Comparison of ENCODE assay signal across 8 mouse cellular contexts in genomic region chr15:97247791-97248161, GRCm38 (mm10). TPM values are rescaled to one million over a fixed set of nuclear protein-coding genes. Genes with fewer than 3 reads are reported as not detected.
DNase-seq lines count a peak whose midpoint lies in the region; ATAC-seq and TF ChIP-seq lines count a peak whose summit lies in the region.

No protein-coding gene starts in this region.

- WGBS in forebrain, embryonic 14.5 days, result under 1% methylated on average over 14 of the region's 14 CpGs
- 1% methylated on average over 14 of the region's 14 CpGs for WGBS in kidney, embryonic 14.5 days
- WGBS in stomach, postnatal 0 days, result 2% methylated on average over 14 of the region's 14 CpGs

- peaks cover 14% of the 10 kb centered on the region; the same call in 1 of the 2 replicates for H3K27me3 ChIP-seq in forebrain, embryonic 14.5 days (replicated peaks; ENCODE audit: control insufficient read depth, insufficient read depth, low read length)
- H3K27me3 ChIP-seq in kidney, embryonic 14.5 days (ENCODE audit: control insufficient read depth, insufficient read depth, low read length), result no peaks in the 10 kb centered on the region
- H3K27me3 ChIP-seq in stomach, postnatal 0 days (ENCODE audit: control insufficient read depth, insufficient read depth, low read length), result no peaks in the 10 kb centered on the region; the same call in 1 of the 2 replicates

- TF ChIP-seq EP300 in stomach, postnatal 0 days (optimal IDR thresholded peaks at IDR 0.05), result no peak

- H3K4me1 ChIP-seq in forebrain, embryonic 14.5 days (ENCODE audit: control insufficient read depth, insufficient read depth, low read length), result peaks cover 3% of the 10 kb centered on the region; the same call in 1 of the 2 replicates
- no peaks in the 10 kb centered on the region for H3K4me1 ChIP-seq in kidney, embryonic 14.5 days (ENCODE audit: control insufficient read depth, insufficient read depth, low read length)
- H3K4me1 ChIP-seq in stomach, postnatal 0 days (replicated peaks; ENCODE audit: control insufficient read depth, insufficient read depth), result no peaks in the 10 kb centered on the region

- peak overlapping the region; percentile 86 for H3K4me2 ChIP-seq in forebrain, embryonic 14.5 days (ENCODE audit: low read length)
- H3K4me2 ChIP-seq in kidney, embryonic 14.5 days (replicated peaks; ENCODE audit: low read depth, low read length), result peak overlapping the region; percentile 90
- peak overlapping the region; percentile 94 for H3K4me2 ChIP-seq in stomach, postnatal 0 days (replicated peaks; ENCODE audit: low read depth)

- DNase-seq in heart, adult 8-10 months (ENCODE audit: low spot score), result peak; percentile 43
- DNase-seq in heart, adult 11 months, result no peak
- peak; percentile 56 for DNase-seq in Muller cell, postnatal 12 days (ENCODE audit: inconsistent ontology term)
- peak; percentile 49 for DNase-seq in forebrain, embryonic 14.5 days (ENCODE audit: low spot score)
- DNase-seq in lung, postnatal 25 days (ENCODE audit: low spot score), result peak; percentile 38
- peak; percentile 42 for DNase-seq in stomach, postnatal 0 days (ENCODE audit: low spot score)
- no peak for DNase-seq in layer of hippocampus, adult 9-11 months

- TF ChIP-seq CTCF in stomach, postnatal 0 days (IDR thresholded peaks at IDR 0.05; ENCODE audit: low read depth), result peak; percentile 30

- peak overlapping the region; percentile 77 for H3K4me3 ChIP-seq in forebrain, embryonic 14.5 days (ENCODE audit: low read depth, low read length)
- peak overlapping the region; percentile 80 for H3K4me3 ChIP-seq in kidney, embryonic 14.5 days (ENCODE audit: low read length)
- H3K4me3 ChIP-seq in stomach, postnatal 0 days (ENCODE audit: low read depth, low read length), result peak overlapping the region; percentile 81

- H3K9me3 ChIP-seq in forebrain, embryonic 14.5 days (replicated peaks; ENCODE audit: control insufficient read depth, low read length), result no peaks in the 10 kb centered on the region
- peaks cover 3% of the 10 kb centered on the region; the same call in 1 of the 2 replicates for H3K9me3 ChIP-seq in kidney, embryonic 14.5 days (ENCODE audit: control insufficient read depth, low read length)
- H3K9me3 ChIP-seq in stomach, postnatal 0 days (ENCODE audit: control insufficient read depth, low read length), result no peaks in the 10 kb centered on the region

- H3K9ac ChIP-seq in forebrain, embryonic 14.5 days (ENCODE audit: low read length), result peak overlapping the region; percentile 84
- H3K9ac ChIP-seq in kidney, embryonic 14.5 days (ENCODE audit: low read depth, low read length), result peak overlapping the region; percentile 93
- H3K9ac ChIP-seq in stomach, postnatal 0 days (ENCODE audit: low read length), result peak overlapping the region; percentile 91

- ATAC-seq in forebrain, embryonic 14.5 days, result peak; percentile 53
- peak; percentile 40 for ATAC-seq in kidney, embryonic 14.5 days (ENCODE audit: low FRiP score, low TSS enrichment)
- no peak for ATAC-seq in stomach, postnatal 0 days (ENCODE audit: low FRiP score, low TSS enrichment)

- no peaks in the 10 kb centered on the region for H3K36me3 ChIP-seq in forebrain, embryonic 14.5 days (ENCODE audit: control insufficient read depth, insufficient read depth, low read length)
- no peaks in the 10 kb centered on the region for H3K36me3 ChIP-seq in kidney, embryonic 14.5 days (ENCODE audit: control insufficient read depth, insufficient read depth, low read length)
- no peaks in the 10 kb centered on the region for H3K36me3 ChIP-seq in stomach, postnatal 0 days (ENCODE audit: control insufficient read depth, insufficient read depth, low read length)

- H3K27ac ChIP-seq in forebrain, embryonic 14.5 days (ENCODE audit: low read depth, low read length), result peak overlapping the region; percentile 77
- H3K27ac ChIP-seq in kidney, embryonic 14.5 days (ENCODE audit: low read depth, low read length), result peak overlapping the region; percentile 89
- peak overlapping the region; percentile 90 for H3K27ac ChIP-seq in stomach, postnatal 0 days (replicated peaks)

RNA-seq across cellular contexts. Expression of gene Amigo2, which starts 0.7 kb away (rescaled TPM):
- total RNA-seq in heart, adult 8-10 months (2022), result 1 to 10 TPM; 4.8 to 6.1 (median 5.7) TPM
- polyA plus RNA-seq in forebrain, embryonic 14.5 days (2014; fragmentation: Nextera tagmentation; extraction: Ambion mirVana), result 5.9 and 6.5 TPM in 2 replicates
- 11.9 and 16.9 TPM in 2 replicates for polyA plus RNA-seq in kidney, embryonic 14.5 days (2014; fragmentation: Nextera tagmentation; extraction: Ambion mirVana)
- polyA plus RNA-seq in stomach, postnatal 0 days (2015; fragmentation: Nextera tagmentation; extraction: Ambion mirVana), result 2.6 and 2.9 TPM in 2 replicates

RNA-seq across cellular contexts. Expression of gene Pced1b, which starts 0.9 kb away (rescaled TPM):
- 1 to 10 TPM; 2.5 to 4.8 (median 3.8) TPM for total RNA-seq in heart, adult 8-10 months (2022)
- 2.8 and 4.6 TPM in 2 replicates for polyA plus RNA-seq in forebrain, embryonic 14.5 days (2014; fragmentation: Nextera tagmentation; extraction: Ambion mirVana)
- polyA plus RNA-seq in kidney, embryonic 14.5 days (2014; fragmentation: Nextera tagmentation; extraction: Ambion mirVana), result 5.4 and 8.7 TPM in 2 replicates
- polyA plus RNA-seq in stomach, postnatal 0 days (2015; fragmentation: Nextera tagmentation; extraction: Ambion mirVana), result 1.6 and 1.8 TPM in 2 replicates

Comparison
In these comparisons a context has a peak if more than half of its experiments do, and no peak if none do; other contexts are left out.
1. DNase-seq: peak in heart, adult 8-10 months (single experiment), Muller cell, postnatal 12 days (single experiment), forebrain, embryonic 14.5 days (single experiment), lung, postnatal 25 days (single experiment) and stomach, postnatal 0 days (single experiment); none in heart, adult 11 months (single experiment) and layer of hippocampus, adult 9-11 months (single experiment).
2. Peak in every context shown above with its lines, with median percentiles within 50 percentile points of each other: H3K27ac ChIP-seq, H3K4me2 ChIP-seq, H3K4me3 ChIP-seq and H3K9ac ChIP-seq.